Mouse (Mus musculus) spleen, adult 2 months (tissue): ENCODE results near the gene Rbm39.

Experiments used
- CTCF ChIP-seq: fragments of 200-500 bp; IDR thresholded peaks from 2 replicates; pipeline ENCODE4 v1.5.1; 2011; ENCODE audit warnings: mild to moderate bottlenecking, inconsistent platforms; ENCODE audit not compliant: insufficient read depth, insufficient read length, insufficient replicate concordance; ENCODE audit errors: extremely low read depth
- POLR2A ChIP-seq: fragments of 200-500 bp; IDR thresholded peaks from 2 replicates; pipeline ENCODE4 v1.6.1; 2011; ENCODE audit warnings: low read depth, low read length, inconsistent platforms

- TF ChIP-seq POLR2A = peak; percentile 63
- TF ChIP-seq CTCF = no peak
These were observed 10.2 kb upstream of the Rbm39 start for GRCm38 (mm10) chr2:156190004-156190896.
